Mouse (Mus musculus): Measurements from ENCODE around the gene Pou2f2.

GRCm38 (mm10) chr7:25184091-25184490 lies 4.6 kb upstream of the Pou2f2 start:
- TF ChIP-seq CTCF (IDR thresholded peaks at IDR 0.05; ENCODE audit: low read depth, low read length) (no peak), POLR2A (IDR thresholded peaks at IDR 0.05; ENCODE audit: extremely low read depth, insufficient read depth, low read length) (no peak)

Data from liver, adult 2 months (tissue).